ENCODE assay signal across 7 mouse cellular contexts in the genomic region with DNA sequence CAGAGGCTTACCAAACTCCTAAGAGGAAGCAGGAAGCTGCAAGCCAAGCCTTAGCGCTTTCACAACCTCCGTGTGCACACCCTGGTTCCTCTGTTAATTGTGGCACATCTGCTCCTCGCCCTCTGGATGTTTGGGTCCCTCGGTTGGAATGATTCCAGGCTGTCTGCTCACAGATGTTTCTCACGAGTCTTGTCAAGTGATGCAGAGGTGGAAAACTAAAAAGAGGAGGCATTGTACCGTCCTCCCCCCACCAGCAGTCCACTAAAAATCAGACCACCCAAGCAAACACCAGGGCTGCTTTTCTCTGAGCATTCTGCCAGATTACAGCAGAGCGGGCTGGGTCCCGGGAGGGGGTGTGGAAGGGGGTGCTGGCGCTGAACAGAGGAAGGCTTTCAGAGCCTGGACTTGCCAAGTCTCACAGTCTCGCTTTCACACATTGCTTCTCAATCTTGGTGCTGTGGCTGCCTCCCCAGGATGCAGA. TPM values are rescaled to one million over a fixed set of nuclear protein-coding genes. Genes with fewer than 3 reads are reported as not detected.
DNase-seq lines count a peak whose midpoint lies in the region; ATAC-seq lines count a peak whose summit lies in the region.

No protein-coding gene starts in this region.

- H3K4me1 ChIP-seq in heart, embryonic 14.5 days (ENCODE audit: control insufficient read depth in 2 of 2, insufficient read depth in 2 of 2, low read length in 2 of 2): peaks cover 11 to 28% of the 10 kb centered on the region in 2 experiments
- H3K4me1 ChIP-seq in stomach, embryonic 15.5 days: peaks cover 37% of the 10 kb centered on the region

- 0 out of 2 replicates have a peak overlapping the region, but pooled peaks have one; percentile 8 for H3K9ac ChIP-seq in heart, embryonic 14.5 days (ENCODE audit: low read length)
- no peak overlapping the region for H3K9ac ChIP-seq in stomach, embryonic 15.5 days

- H3K27me3 ChIP-seq in heart, embryonic 14.5 days (ENCODE audit: control insufficient read depth, insufficient read depth, low read length): no peaks in the 10 kb centered on the region
- no peaks in the 10 kb centered on the region for H3K27me3 ChIP-seq in stomach, embryonic 15.5 days (replicated peaks)

- no peak overlapping the region for H3K4me3 ChIP-seq in heart, embryonic 14.5 days (ENCODE audit: control insufficient read depth in 1 of 2, insufficient read depth in 1 of 2, low read depth in 1 of 2, low read length in 2 of 2)
- H3K4me3 ChIP-seq in stomach, embryonic 15.5 days (replicated peaks): no peak overlapping the region

- no peak overlapping the region for H3K4me2 ChIP-seq in heart, embryonic 14.5 days (ENCODE audit: low read length)
- H3K4me2 ChIP-seq in stomach, embryonic 15.5 days: no peak overlapping the region

- peak overlapping the region in 1 of 2 experiments; percentile 30; a peak in 1 of 4 replicates for H3K27ac ChIP-seq in heart, embryonic 14.5 days (replicated peaks in 1 of 2; ENCODE audit: control insufficient read depth in 1 of 2, insufficient read depth in 1 of 2, low read depth in 2 of 2, low read length in 2 of 2)
- peak overlapping the region; percentile 61 for H3K27ac ChIP-seq in stomach, embryonic 15.5 days

- WGBS in heart, embryonic 14.5 days: 40% methylated on average over 10 of the region's 10 CpGs
- WGBS in stomach, embryonic 15.5 days: 34% methylated on average over 10 of the region's 10 CpGs

- peaks cover 17% of the 10 kb centered on the region for H3K36me3 ChIP-seq in heart, embryonic 14.5 days (ENCODE audit: control insufficient read depth, insufficient read depth, low read length)
- peaks cover 19% of the 10 kb centered on the region for H3K36me3 ChIP-seq in stomach, embryonic 15.5 days

- no peak for ATAC-seq in heart, embryonic 14.5 days (ENCODE audit: insufficient number of reproducible peaks, insufficient read depth, low FRiP score, low read depth)
- ATAC-seq in megakaryocyte, adult 5-6 weeks (ENCODE audit: poor library complexity, severe bottlenecking): peak; percentile 58
- ATAC-seq in stomach, embryonic 15.5 days (ENCODE audit: insufficient read depth, low FRiP score, low read depth): no peak

- no peaks in the 10 kb centered on the region for H3K9me3 ChIP-seq in heart, embryonic 14.5 days (ENCODE audit: control insufficient read depth, low read length)
- H3K9me3 ChIP-seq in stomach, embryonic 15.5 days: no peaks in the 10 kb centered on the region

- peak; percentile 40 for DNase-seq in NIH3T3 (ENCODE audit: low read depth)
- peak; percentile 83 for DNase-seq in brain, adult 2 months (ENCODE audit: low read depth, low spot score)
- DNase-seq in layer of hippocampus, adult 8-10 months (ENCODE audit: low spot score in 2 of 2): peak; percentile 38 to 64
- no peak for DNase-seq in thymus, postnatal 25 days

RNA-seq across cellular contexts. Expression of gene Scamp2, which starts 5.0 kb away (rescaled TPM):
- polyA plus RNA-seq in heart, embryonic 14.5 days (2014; fragmentation: Nextera tagmentation; extraction: Ambion mirVana): 56.5 and 58.7 TPM in 2 replicates
- 10 to 100 TPM; 26.5 to 35.2 (median 31.9) TPM for total RNA-seq in layer of hippocampus, adult 8-10 months (2022)
- 89.5 and 90.0 TPM in 2 replicates for total RNA-seq in megakaryocyte, adult 5-6 weeks (2015)
- total RNA-seq in megakaryocyte, adult 5-6 weeks (2017): 36.3 and 40.0 TPM in 2 replicates
- polyA plus RNA-seq in stomach, embryonic 15.5 days (2015; fragmentation: Nextera tagmentation; extraction: Ambion mirVana): 76.6 and 84.2 TPM in 2 replicates

RNA-seq across cellular contexts. Expression of gene Mpi, which starts 13.2 kb away (rescaled TPM):
- 69.2 and 74.3 TPM in 2 replicates for polyA plus RNA-seq in heart, embryonic 14.5 days (2014; fragmentation: Nextera tagmentation; extraction: Ambion mirVana)
- 10 to 100 TPM; 68.8 to 80.6 (median 77.5) TPM for total RNA-seq in layer of hippocampus, adult 8-10 months (2022)
- total RNA-seq in megakaryocyte, adult 5-6 weeks (2015): 10.7 and 12.7 TPM in 2 replicates
- total RNA-seq in megakaryocyte, adult 5-6 weeks (2017): 6.9 and 11.5 TPM in 2 replicates
- 38.9 and 48.4 TPM in 2 replicates for polyA plus RNA-seq in stomach, embryonic 15.5 days (2015; fragmentation: Nextera tagmentation; extraction: Ambion mirVana)

RNA-seq across cellular contexts. Expression of gene Ulk3, which starts 23.5 kb away (rescaled TPM):
- 10.9 and 15.0 TPM in 2 replicates for polyA plus RNA-seq in heart, embryonic 14.5 days (2014; fragmentation: Nextera tagmentation; extraction: Ambion mirVana)
- total RNA-seq in layer of hippocampus, adult 8-10 months (2022): 10 to 100 TPM; 29.9 to 40.1 (median 37.8) TPM
- total RNA-seq in megakaryocyte, adult 5-6 weeks (2015): 8.8 and 10.0 TPM in 2 replicates
- total RNA-seq in megakaryocyte, adult 5-6 weeks (2017): 4.7 and 9.4 TPM in 2 replicates
- 17.4 and 19.2 TPM in 2 replicates for polyA plus RNA-seq in stomach, embryonic 15.5 days (2015; fragmentation: Nextera tagmentation; extraction: Ambion mirVana)

RNA-seq across cellular contexts. Expression of gene Fam219b, which starts 28.5 kb away (rescaled TPM):
- polyA plus RNA-seq in heart, embryonic 14.5 days (2014; fragmentation: Nextera tagmentation; extraction: Ambion mirVana): 11.1 and 13.3 TPM in 2 replicates
- total RNA-seq in layer of hippocampus, adult 8-10 months (2022): 10 to 100 TPM; 16.0 to 23.5 (median 20.0) TPM
- 5.1 and 5.4 TPM in 2 replicates for total RNA-seq in megakaryocyte, adult 5-6 weeks (2015)
- 8.7 and 10.5 TPM in 2 replicates for total RNA-seq in megakaryocyte, adult 5-6 weeks (2017)
- polyA plus RNA-seq in stomach, embryonic 15.5 days (2015; fragmentation: Nextera tagmentation; extraction: Ambion mirVana): 18.7 and 19.7 TPM in 2 replicates

RNA-seq across cellular contexts. Expression of gene Cplx3, which starts 40.3 kb away (rescaled TPM):
- polyA plus RNA-seq in heart, embryonic 14.5 days (2014; fragmentation: Nextera tagmentation; extraction: Ambion mirVana): not detected in 2 replicates
- total RNA-seq in layer of hippocampus, adult 8-10 months (2022): 1 to 10 TPM; 3.5 to 6.1 (median 4.1) TPM
- not detected in 2 replicates for total RNA-seq in megakaryocyte, adult 5-6 weeks (2015)
- not detected in 2 replicates for total RNA-seq in megakaryocyte, adult 5-6 weeks (2017)
- polyA plus RNA-seq in stomach, embryonic 15.5 days (2015; fragmentation: Nextera tagmentation; extraction: Ambion mirVana): not detected in 2 replicates

Comparison
In these comparisons a context has a peak if more than half of its experiments do, and no peak if none do; other contexts are left out.
1. RNA of gene Mpi, which starts 13.2 kb away (total RNA-seq): 68.8 to 80.6 TPM in layer of hippocampus, adult 8-10 months; 6.9 to 12.7 TPM in megakaryocyte, adult 5-6 weeks; every median in the first group is over 4 times any median in the second.